In genomic region chr10:77623069-77623492, GRCm38 (mm10) we compare ENCODE assay signal across 7 mouse cellular contexts. TPM values are rescaled to one million over a fixed set of nuclear protein-coding genes. Genes with fewer than 3 reads are reported as not detected.
DNase-seq lines count a peak whose midpoint lies in the region; ATAC-seq and TF ChIP-seq lines count a peak whose summit lies in the region.

No protein-coding gene starts in this region.

- H3K4me2 ChIP-seq in embryonic facial prominence, embryonic 12.5 days (replicated peaks), result peak overlapping the region; percentile 66
- H3K4me2 ChIP-seq in heart, embryonic 13.5 days, result peak overlapping the region; percentile 89

- WGBS in embryonic facial prominence, embryonic 12.5 days, result 13% methylated on average over 8 of the region's 8 CpGs
- WGBS in heart, embryonic 13.5 days, result 9% methylated on average over 8 of the region's 8 CpGs

- no peaks in the 10 kb centered on the region for H3K9me3 ChIP-seq in E14TG2a.4 (ENCODE audit: low read length)
- no peaks in the 10 kb centered on the region for H3K9me3 ChIP-seq in embryonic facial prominence, embryonic 12.5 days
- no peaks in the 10 kb centered on the region for H3K9me3 ChIP-seq in heart, embryonic 13.5 days

- peak; percentile 46 for DNase-seq in A20 (ENCODE audit: low read depth, low spot score)
- DNase-seq in layer of hippocampus, postnatal 36 days, result peak; percentile 47 to 68
- no peak for DNase-seq in ovary, postnatal 10 days (ENCODE audit: low spot score)

- H3K36me3 ChIP-seq in E14TG2a.4 (ENCODE audit: insufficient read depth, low read length), result peaks cover 51% of the 10 kb centered on the region
- peaks cover 5% of the 10 kb centered on the region for H3K36me3 ChIP-seq in embryonic facial prominence, embryonic 12.5 days
- peaks cover 21% of the 10 kb centered on the region for H3K36me3 ChIP-seq in heart, embryonic 13.5 days

- peak overlapping the region; percentile 99 for H3K9ac ChIP-seq in embryonic facial prominence, embryonic 12.5 days
- peak overlapping the region; percentile 99 for H3K9ac ChIP-seq in heart, embryonic 13.5 days

- no peak overlapping the region for H3K27ac ChIP-seq in embryonic facial prominence, embryonic 12.5 days
- H3K27ac ChIP-seq in heart, embryonic 13.5 days (replicated peaks), result peak overlapping the region; percentile 94

- ATAC-seq in embryonic facial prominence, embryonic 12.5 days (ENCODE audit: insufficient number of reproducible peaks, insufficient read depth, low FRiP score, low TSS enrichment), result no peak
- ATAC-seq in heart, embryonic 13.5 days (ENCODE audit: extremely low read depth, insufficient number of reproducible peaks, low FRiP score, low TSS enrichment), result no peak
- 0 out of 2 replicates have a peak, but pooled peaks have one; percentile 16 for ATAC-seq in megakaryocyte-erythroid progenitor cell, adult 5-6 weeks (replicated peaks; ENCODE audit: low FRiP score, low TSS enrichment, poor library complexity, severe bottlenecking)

- no peak for TF ChIP-seq CTCF in E14TG2a.4 (conservative IDR thresholded peaks at IDR 0.05; ENCODE audit: low read length)

- peaks cover 52% of the 10 kb centered on the region for H3K4me1 ChIP-seq in E14TG2a.4 (replicated peaks; ENCODE audit: low read depth, low read length)
- peaks cover 21% of the 10 kb centered on the region for H3K4me1 ChIP-seq in embryonic facial prominence, embryonic 12.5 days
- H3K4me1 ChIP-seq in heart, embryonic 13.5 days, result peaks cover 47% of the 10 kb centered on the region

- peak overlapping the region; percentile 96 for H3K4me3 ChIP-seq in E14TG2a.4 (replicated peaks; ENCODE audit: low read length)
- peak overlapping the region; percentile 99 for H3K4me3 ChIP-seq in embryonic facial prominence, embryonic 12.5 days
- peak overlapping the region; percentile 99 for H3K4me3 ChIP-seq in heart, embryonic 13.5 days

- no peaks in the 10 kb centered on the region for H3K27me3 ChIP-seq in E14TG2a.4 (ENCODE audit: insufficient read depth, low read length)
- no peaks in the 10 kb centered on the region for H3K27me3 ChIP-seq in embryonic facial prominence, embryonic 12.5 days
- H3K27me3 ChIP-seq in heart, embryonic 13.5 days (replicated peaks), result no peaks in the 10 kb centered on the region

RNA-seq across cellular contexts. Expression of gene Ube2g2, which starts 1.0 kb away (rescaled TPM):
- polyA plus RNA-seq in embryonic facial prominence, embryonic 12.5 days (2016; fragmentation: Nextera tagmentation; extraction: Ambion mirVana), result 76.7 and 81.7 TPM in 2 replicates
- polyA plus RNA-seq in heart, embryonic 13.5 days (2015; fragmentation: Nextera tagmentation; extraction: Ambion mirVana), result 78.6 and 81.9 TPM in 2 replicates
- 10 to 100 TPM; 83.8 to 95.4 TPM for total RNA-seq in layer of hippocampus, postnatal 36 days (2021)
- 39.4 and 43.2 TPM in 2 replicates for total RNA-seq in megakaryocyte-erythroid progenitor cell, adult 5-6 weeks (2014; fragmentation: Nextera tagmentation)
- total RNA-seq in megakaryocyte-erythroid progenitor cell, adult 5-6 weeks (2017), result 48.1 and 50.7 TPM in 2 replicates

RNA-seq across cellular contexts. Expression of gene Gm49325, which starts 17.1 kb away (rescaled TPM):
- 7.0 and 7.1 TPM in 2 replicates for polyA plus RNA-seq in embryonic facial prominence, embryonic 12.5 days (2016; fragmentation: Nextera tagmentation; extraction: Ambion mirVana)
- 2.8 TPM in 1 of 2 replicates, not detected in the other for polyA plus RNA-seq in heart, embryonic 13.5 days (2015; fragmentation: Nextera tagmentation; extraction: Ambion mirVana)
- total RNA-seq in layer of hippocampus, postnatal 36 days (2021), result 10 to 100 TPM; 17.2 to 29.6 TPM
- total RNA-seq in megakaryocyte-erythroid progenitor cell, adult 5-6 weeks (2014; fragmentation: Nextera tagmentation), result not detected in 2 replicates
- total RNA-seq in megakaryocyte-erythroid progenitor cell, adult 5-6 weeks (2017), result not detected in 2 replicates

RNA-seq across cellular contexts. Expression of gene Sumo3, which starts 17.2 kb away (rescaled TPM):
- 385 and 391 TPM in 2 replicates for polyA plus RNA-seq in embryonic facial prominence, embryonic 12.5 days (2016; fragmentation: Nextera tagmentation; extraction: Ambion mirVana)
- polyA plus RNA-seq in heart, embryonic 13.5 days (2015; fragmentation: Nextera tagmentation; extraction: Ambion mirVana), result 171 and 186 TPM in 2 replicates
- 100 to 1,000 TPM; 127 TPM for total RNA-seq in layer of hippocampus, postnatal 36 days (2021)
- 71.3 and 81.0 TPM in 2 replicates for total RNA-seq in megakaryocyte-erythroid progenitor cell, adult 5-6 weeks (2014; fragmentation: Nextera tagmentation)
- total RNA-seq in megakaryocyte-erythroid progenitor cell, adult 5-6 weeks (2017), result 150 and 265 TPM in 2 replicates

RNA-seq across cellular contexts. Expression of gene Pttg1ip, which starts 41.6 kb away (rescaled TPM):
- polyA plus RNA-seq in embryonic facial prominence, embryonic 12.5 days (2016; fragmentation: Nextera tagmentation; extraction: Ambion mirVana), result 92.5 and 94.4 TPM in 2 replicates
- 103 and 110 TPM in 2 replicates for polyA plus RNA-seq in heart, embryonic 13.5 days (2015; fragmentation: Nextera tagmentation; extraction: Ambion mirVana)
- 10 to 100 TPM; 68.2 to 69.0 TPM for total RNA-seq in layer of hippocampus, postnatal 36 days (2021)
- 31.7 and 48.4 TPM in 2 replicates for total RNA-seq in megakaryocyte-erythroid progenitor cell, adult 5-6 weeks (2014; fragmentation: Nextera tagmentation)
- 36.3 and 37.6 TPM in 2 replicates for total RNA-seq in megakaryocyte-erythroid progenitor cell, adult 5-6 weeks (2017)

Comparison
In these comparisons a context has a peak if more than half of its experiments do, and no peak if none do; other contexts are left out.
1. RNA of gene Gm49325, which starts 17.1 kb away (total RNA-seq): 17.2 to 29.6 TPM in layer of hippocampus, postnatal 36 days; not detected in megakaryocyte-erythroid progenitor cell, adult 5-6 weeks; every median in the first group is over 10 times any median in the second.
2. Peak in every context shown above with its lines, with median percentiles within 50 percentile points of each other: H3K4me3 ChIP-seq.